Mouse (Mus musculus) liver, embryonic 15.5 days (tissue): ENCODE data around the gene Tbr1. TPM values are rescaled to one million over a fixed set of nuclear protein-coding genes. Genes with fewer than 3 reads are reported as not detected.

Source experiments
- ATAC-seq: fragments of 200-750 bp; cut with Nextera tagmentation; 2 replicates; pipeline ENCODE4 v1.8.0; 2017; ENCODE audit warnings: moderate number of reproducible peaks, mild to moderate bottlenecking, moderate library complexity; ENCODE audit not compliant: insufficient read depth
- H3K27ac ChIP-seq: fragments of 300-500 bp; sonication (generic); replicated peaks from 2 replicates; pipeline ENCODE4 v1.5.1; 2015; ENCODE audit warnings: mild to moderate bottlenecking, inconsistent platforms
- H3K27me3 ChIP-seq: fragments of 300-500 bp; sonication (generic); 2 replicates; pipeline ENCODE4 v1.6.1; 2015; ENCODE audit warnings: mild to moderate bottlenecking, inconsistent platforms
- H3K36me3 ChIP-seq: fragments of 300-500 bp; sonication (generic); replicated peaks from 2 replicates; pipeline ENCODE4 v1.6.1; 2015; ENCODE audit warnings: moderate library complexity, mild to moderate bottlenecking, inconsistent platforms
- H3K4me1 ChIP-seq: fragments of 300-500 bp; sonication (generic); replicated peaks from 2 replicates; pipeline ENCODE4 v1.6.1; 2015; ENCODE audit warnings: inconsistent platforms
- H3K4me2 ChIP-seq: fragments of 300-500 bp; sonication (generic); 2 replicates; pipeline ENCODE4 v1.6.1; 2015; ENCODE audit warnings: moderate library complexity, mild to moderate bottlenecking, inconsistent platforms
- H3K4me3 ChIP-seq: fragments of 300-500 bp; sonication (generic); replicated peaks from 2 replicates; pipeline ENCODE4 v1.5.1; 2015; ENCODE audit warnings: mild to moderate bottlenecking, inconsistent platforms
- H3K9ac ChIP-seq: fragments of 300-500 bp; sonication (generic); 2 replicates; pipeline ENCODE4 v1.6.1; 2015; ENCODE audit warnings: moderate library complexity, mild to moderate bottlenecking, inconsistent platforms
- H3K9me3 ChIP-seq: fragments of 300-500 bp; sonication (generic); replicated peaks from 2 replicates; pipeline ENCODE4 v1.6.1; 2016; ENCODE audit warnings: inconsistent platforms
- WGBS: fragments of 180-500 bp; shearing (Covaris S2); methylation state at CpG from one replicate; pipeline ENCODE4 v1.1.7; 2015; ENCODE audit warnings: mixed read lengths; ENCODE audit not compliant: insufficient replicate concordance; 5-methylcytosine and 5-hydroxymethylcytosine counted together
- polyA plus RNA-seq: library from polyadenylated mRNA; unstranded; fragments of >200 nt; fragmentation: Nextera tagmentation; extraction: Ambion mirVana; gene quantifications from 2 replicates; pipeline ENCODE4 v1.2.1, GENCODE M21; 2015

The Tbr1 gene
- polyA plus RNA-seq, 1 experiment from 2014 or later, result 0.03 TPM

- H3K9me3 ChIP-seq, result no peaks in the 10 kb centered on the region
- H3K4me1 ChIP-seq, result peaks cover 24% of the 10 kb centered on the region
- peak overlapping the region; percentile 43 for H3K4me3 ChIP-seq
- under 1% methylated on average over 121 of the region's 121 CpGs for WGBS
- H3K27ac ChIP-seq, result no peak overlapping the region
- no peak overlapping the region for H3K9ac ChIP-seq
- ATAC-seq, result peak; percentile 37; the same call in 1 of the 2 replicates
- H3K27me3 ChIP-seq, result peaks cover 98% of the 10 kb centered on the region
- peak overlapping the region; percentile 66 for H3K4me2 ChIP-seq
- H3K36me3 ChIP-seq, result no peaks in the 10 kb centered on the region
These were observed 9.0 kb downstream of the Tbr1 start for GRCm38 (mm10) chr2:61811507-61812421.

GRCm38 (mm10) chr2:61812536-61812935, 9.8 kb downstream of the Tbr1 start:
- Histone ChIP-seq H3K4me3 (peak overlapping the region; percentile 43), H3K36me3 (no peaks in the 10 kb centered on the region), H3K9me3 (no peaks in the 10 kb centered on the region), H3K9ac (no peak overlapping the region), H3K4me1 (peaks cover 24% of the 10 kb centered on the region), H3K27ac (no peak overlapping the region), H3K4me2 (peak overlapping the region; percentile 66), H3K27me3 (peaks cover 96% of the 10 kb centered on the region)
- no peak for ATAC-seq
- WGBS, result 2% methylated on average over 12 of the region's 12 CpGs

- Histone ChIP-seq H3K4me1 (peaks cover 24% of the 10 kb centered on the region), H3K36me3 (no peaks in the 10 kb centered on the region), H3K27me3 (peaks cover 96% of the 10 kb centered on the region), H3K9ac (no peak overlapping the region), H3K4me3 (no peak overlapping the region), H3K4me2 (no peak overlapping the region), H3K9me3 (no peaks in the 10 kb centered on the region), H3K27ac (no peak overlapping the region)
- no peak for ATAC-seq
- WGBS, result 6% methylated on average over 6 of the region's 6 CpGs
These were observed 10.4 kb downstream of the Tbr1 start for GRCm38 (mm10) chr2:61813106-61813505.

- no peak overlapping the region for H3K9ac ChIP-seq
- peaks cover 24% of the 10 kb centered on the region for H3K4me1 ChIP-seq
- H3K36me3 ChIP-seq, result no peaks in the 10 kb centered on the region
- no peak overlapping the region for H3K27ac ChIP-seq
- no peak for ATAC-seq
- H3K27me3 ChIP-seq, result peaks cover 95% of the 10 kb centered on the region
- 11% methylated on average over 1 of the region's 1 CpGs for WGBS
- H3K9me3 ChIP-seq, result no peaks in the 10 kb centered on the region
- H3K4me2 ChIP-seq, result no peak overlapping the region
- H3K4me3 ChIP-seq, result no peak overlapping the region
These were observed 10.8 kb downstream of the Tbr1 start for GRCm38 (mm10) chr2:61813521-61813920.

GRCm38 (mm10) chr2:61814548-61815473, 12.1 kb downstream of the Tbr1 start:
- peak overlapping the region; percentile 68 for H3K4me2 ChIP-seq

GRCm38 (mm10) chr2:61815583-61816313, 13.0 kb downstream of the Tbr1 start:
- H3K36me3 ChIP-seq, result no peaks in the 10 kb centered on the region
- no peak overlapping the region for H3K27ac ChIP-seq
- H3K4me1 ChIP-seq, result peaks cover 24% of the 10 kb centered on the region
- H3K9ac ChIP-seq, result no peak overlapping the region
- peak overlapping the region; percentile 33 for H3K4me3 ChIP-seq
- peaks cover 86% of the 10 kb centered on the region for H3K27me3 ChIP-seq
- no peaks in the 10 kb centered on the region for H3K9me3 ChIP-seq
- 18% methylated on average over 66 of the region's 66 CpGs for whole genome bisulfite sequencing
- peak overlapping the region; percentile 68 for H3K4me2 ChIP-seq
- ATAC-seq, result no peak; the same call in 1 of the 2 replicates

More at GRCm38 (mm10) chr2:61814548-61815473, 12.1 kb downstream of the Tbr1 start:
- no peak for ATAC-seq
- peak overlapping the region; percentile 33 for H3K4me3 ChIP-seq
- H3K27ac ChIP-seq, result no peak overlapping the region
- peaks cover 24% of the 10 kb centered on the region for H3K4me1 ChIP-seq
- H3K9ac ChIP-seq, result no peak overlapping the region
- H3K9me3 ChIP-seq, result no peaks in the 10 kb centered on the region
- H3K36me3 ChIP-seq, result no peaks in the 10 kb centered on the region
- 3% methylated on average over 50 of the region's 50 CpGs for WGBS
- H3K27me3 ChIP-seq, result peaks cover 90% of the 10 kb centered on the region

GRCm38 (mm10) chr2:61818197-61818596, 15.5 kb downstream of the Tbr1 start:
- no peak overlapping the region for H3K9ac ChIP-seq
- WGBS, result 43% methylated on average over 1 of the region's 1 CpGs
- no peak overlapping the region for H3K27ac ChIP-seq
- H3K36me3 ChIP-seq, result no peaks in the 10 kb centered on the region
- H3K4me3 ChIP-seq, result no peak overlapping the region
- ATAC-seq, result no peak
- peaks cover 13% of the 10 kb centered on the region for H3K4me1 ChIP-seq
- no peak overlapping the region for H3K4me2 ChIP-seq
- no peaks in the 10 kb centered on the region for H3K9me3 ChIP-seq
- peaks cover 64% of the 10 kb centered on the region for H3K27me3 ChIP-seq

- no peak overlapping the region for H3K9ac ChIP-seq
- no peaks in the 10 kb centered on the region for H3K9me3 ChIP-seq
- no peaks in the 10 kb centered on the region for H3K36me3 ChIP-seq
- no peak overlapping the region for H3K4me3 ChIP-seq
- no peak overlapping the region for H3K4me2 ChIP-seq
- H3K27ac ChIP-seq, result no peak overlapping the region
- H3K27me3 ChIP-seq, result peaks cover 45% of the 10 kb centered on the region
- H3K4me1 ChIP-seq, result peaks cover 8% of the 10 kb centered on the region
- WGBS, result 30% methylated on average over 4 of the region's 4 CpGs
- ATAC-seq, result no peak
These were observed 17.5 kb downstream of the Tbr1 start for GRCm38 (mm10) chr2:61820203-61820602.

- no peak for ATAC-seq
- Histone ChIP-seq H3K9ac (no peak overlapping the region), H3K9me3 (no peaks in the 10 kb centered on the region), H3K36me3 (no peaks in the 10 kb centered on the region), H3K4me3 (no peak overlapping the region), H3K27me3 (peaks cover 17% of the 10 kb centered on the region), H3K4me2 (no peak overlapping the region), H3K4me1 (no peaks in the 10 kb centered on the region), H3K27ac (no peak overlapping the region)
- WGBS, result 56% methylated on average over 1 of the region's 1 CpGs
These were observed 20.9 kb downstream of the Tbr1 start for GRCm38 (mm10) chr2:61823426-61824140.

- ATAC-seq, result no peak
These were observed 34.6 kb downstream of the Tbr1 start for GRCm38 (mm10) chr2:61837243-61837806.

More at GRCm38 (mm10) chr2:61837243-61837806, 34.6 kb downstream of the Tbr1 start:
- Histone ChIP-seq H3K4me2 (no peak overlapping the region), H3K4me3 (no peak overlapping the region), H3K9ac (no peak overlapping the region), H3K36me3 (no peaks in the 10 kb centered on the region), H3K4me1 (no peaks in the 10 kb centered on the region), H3K27ac (no peak overlapping the region), H3K27me3 (no peaks in the 10 kb centered on the region), H3K9me3 (no peaks in the 10 kb centered on the region)
- WGBS, result 55% methylated on average over 2 of the region's 2 CpGs
